Mouse (Mus musculus) kidney, embryonic 16.5 days (tissue): ENCODE results near the gene Mfsd4b4. TPM values are rescaled to one million over a fixed set of nuclear protein-coding genes. Genes with fewer than 3 reads are reported as not detected.

ENCODE experiments used
- ATAC-seq: fragments of 200-750 bp; cut with Nextera tagmentation; 2 replicates; pipeline ENCODE4 v1.8.0; 2017; ENCODE audit warnings: moderate TSS enrichment; ENCODE audit not compliant: low FRiP score, low TSS enrichment
- H3K27ac ChIP-seq: fragments of 300-500 bp; sonication (generic); 2 replicates; pipeline ENCODE4 v1.5.1; 2014; ENCODE audit warnings: low read length
- H3K27me3 ChIP-seq: fragments of 300-500 bp; sonication (generic); 2 replicates; pipeline ENCODE4 v1.6.1; 2014; ENCODE audit warnings: low read length, control low read depth, mixed read lengths; ENCODE audit not compliant: insufficient read depth
- H3K36me3 ChIP-seq: fragments of 300-500 bp; sonication (generic); 2 replicates; pipeline ENCODE4 v1.6.1; 2014; ENCODE audit warnings: low read length, control low read depth, mixed read lengths; ENCODE audit not compliant: insufficient read depth
- H3K4me1 ChIP-seq: fragments of 300-500 bp; sonication (generic); 2 replicates; pipeline ENCODE4 v1.6.1; 2014; ENCODE audit warnings: low read length, control low read depth, mixed read lengths; ENCODE audit not compliant: insufficient read depth
- H3K4me2 ChIP-seq: fragments of 300-500 bp; sonication (generic); replicated peaks from 2 replicates; pipeline ENCODE4 v1.6.1; 2014; ENCODE audit warnings: low read depth, low read length
- H3K4me3 ChIP-seq: fragments of 300-500 bp; sonication (generic); 2 replicates; pipeline ENCODE4 v1.5.1; 2014; ENCODE audit warnings: mild to moderate bottlenecking, low read length
- H3K9ac ChIP-seq: fragments of 300-500 bp; sonication (generic); replicated peaks from 2 replicates; pipeline ENCODE4 v1.6.1; 2014; ENCODE audit warnings: low read length
- H3K9me3 ChIP-seq: fragments of 300-500 bp; sonication (generic); 2 replicates; pipeline ENCODE4 v1.6.1; 2016; ENCODE audit warnings: low read length, control low read depth
- WGBS: fragments of 180-500 bp; shearing (Covaris S2); extraction: QIAGEN DNeasy Blood & Tissue Kit; methylation state at CpG from one replicate; pipeline ENCODE4 v1.1.7; 2014; 5-methylcytosine and 5-hydroxymethylcytosine counted together
- polyA plus RNA-seq: library from polyadenylated mRNA; unstranded; fragments of >200 nt; fragmentation: Nextera tagmentation; extraction: Ambion mirVana; gene quantifications from 2 replicates; pipeline ENCODE4 v1.2.1, GENCODE M21; 2015

Gene Mfsd4b4
- polyA plus RNA-seq, 1 experiment from 2014 or later, result 4.9 TPM

- Histone ChIP-seq H3K36me3 (0 out of 2 replicates have a peak, but pooled peaks cover 2% of the 10 kb centered on the region), H3K4me1 (peaks cover 7% of the 10 kb centered on the region), H3K9me3 (no peaks in the 10 kb centered on the region), H3K9ac (no peak overlapping the region), H3K4me2 (no peak overlapping the region), H3K4me3 (no peak overlapping the region), H3K27me3 (no peaks in the 10 kb centered on the region), H3K27ac (no peak overlapping the region)
- WGBS, result 82% methylated on average over 5 of the region's 5 CpGs
- ATAC-seq, result no peak
Measured at GRCm38 (mm10) chr10:39896503-39896902, 2.5 kb downstream of the Mfsd4b4 start.

- ATAC-seq, result no peak
Measured at GRCm38 (mm10) chr10:39893702-39894697, 5.0 kb downstream of the Mfsd4b4 start.

GRCm38 (mm10) chr10:39888621-39889020, 10.4 kb downstream of the Mfsd4b4 start:
- Histone ChIP-seq H3K36me3 (0 out of 2 replicates have a peak, but pooled peaks cover 1% of the 10 kb centered on the region), H3K4me2 (no peak overlapping the region), H3K27me3 (no peaks in the 10 kb centered on the region), H3K4me3 (no peak overlapping the region), H3K9me3 (no peaks in the 10 kb centered on the region), H3K27ac (no peak overlapping the region), H3K9ac (no peak overlapping the region), H3K4me1 (no peaks in the 10 kb centered on the region)
- no peak for ATAC-seq
- WGBS, result 49% methylated on average over 3 of the region's 3 CpGs

More at GRCm38 (mm10) chr10:39893702-39894697, 5.0 kb downstream of the Mfsd4b4 start:
- Histone ChIP-seq H3K4me2 (no peak overlapping the region), H3K9ac (no peak overlapping the region), H3K36me3 (0 out of 2 replicates have a peak, but pooled peaks cover 2% of the 10 kb centered on the region), H3K27ac (no peak overlapping the region), H3K4me3 (no peak overlapping the region), H3K4me1 (peaks cover 7% of the 10 kb centered on the region), H3K9me3 (no peaks in the 10 kb centered on the region), H3K27me3 (no peaks in the 10 kb centered on the region)
- WGBS, result 69% methylated on average over 11 of the region's 11 CpGs

- Histone ChIP-seq H3K4me2 (no peak overlapping the region), H3K9ac (no peak overlapping the region), H3K4me3 (no peak overlapping the region), H3K27me3 (no peaks in the 10 kb centered on the region), H3K27ac (no peak overlapping the region), H3K36me3 (peaks cover 41% of the 10 kb centered on the region), H3K9me3 (no peaks in the 10 kb centered on the region), H3K4me1 (no peaks in the 10 kb centered on the region)
- no peak for ATAC-seq
- 82% methylated on average over 2 of the region's 2 CpGs for whole genome bisulfite sequencing
Measured at GRCm38 (mm10) chr10:39865509-39865908, 33.5 kb downstream of the Mfsd4b4 start.

- Histone ChIP-seq H3K4me2 (no peak overlapping the region), H3K36me3 (peaks cover 29% of the 10 kb centered on the region), H3K27ac (no peak overlapping the region), H3K9me3 (no peaks in the 10 kb centered on the region), H3K4me1 (no peaks in the 10 kb centered on the region), H3K9ac (no peak overlapping the region), H3K27me3 (no peaks in the 10 kb centered on the region), H3K4me3 (no peak overlapping the region)
- ATAC-seq, result no peak
- 95% methylated on average over 1 of the region's 1 CpGs for WGBS
Measured at GRCm38 (mm10) chr10:39842621-39843020, 56.4 kb downstream of the Mfsd4b4 start.

Other genes starting within 250 kb of the Mfsd4b4 start
- gene Rev3l, start 167.1 kb downstream of the Mfsd4b4 start, polyA plus RNA-seq, result 13.8 and 15.9 TPM in 2 replicates
- gene Mfsd4b2, start 27.7 kb upstream of the Mfsd4b4 start, polyA plus RNA-seq, result not detected in 2 replicates
- 3.6 and 4.0 TPM in 2 replicates for gene Mfsd4b3, start 60.9 kb upstream of the Mfsd4b4 start, polyA plus RNA-seq
- gene Mfsd4b5, start 87.4 kb upstream of the Mfsd4b4 start, polyA plus RNA-seq, result 7.0 and 7.5 TPM in 2 replicates
- gene Mfsd4b1, start 126.0 kb upstream of the Mfsd4b4 start, polyA plus RNA-seq, result 9.0 and 12.0 TPM in 2 replicates
- gene Slc16a10, start 243.0 kb upstream of the Mfsd4b4 start, polyA plus RNA-seq, result 9.6 and 10.3 TPM in 2 replicates